Mouse (Mus musculus) limb, embryonic 11.5 days (tissue): ENCODE measurements around the gene Serp1. TPM values are rescaled to one million over a fixed set of nuclear protein-coding genes. Genes with fewer than 3 reads are reported as not detected.
A peak's percentile ranks its signal among the peaks of the same experiment; 100 is the strongest.

ENCODE experiments used
- ATAC-seq: fragments of 200-750 bp; cut with Nextera tagmentation; 2 replicates; pipeline ENCODE4 v1.8.0; 2017; ENCODE audit warnings: low read depth; ENCODE audit not compliant: insufficient number of reproducible peaks, low FRiP score, low TSS enrichment
- DNase-seq: peaks from one replicate; pipeline ENCODE4 v3.0.0-alpha.2; 2015; ENCODE audit warnings: low spot score
- H3K27ac ChIP-seq: fragments of 300-500 bp; sonication (generic); replicated peaks from 2 replicates; pipeline ENCODE4 v1.5.1; 2014; ENCODE audit warnings: low read depth, mild to moderate bottlenecking, low read length
- H3K27me3 ChIP-seq: fragments of 300-500 bp; sonication (generic); 2 replicates; pipeline ENCODE4 v1.6.1; 2014; ENCODE audit warnings: mild to moderate bottlenecking, low read length, mixed read lengths; ENCODE audit not compliant: control insufficient read depth, insufficient read depth
- H3K36me3 ChIP-seq: fragments of 300-500 bp; sonication (generic); 2 replicates; pipeline ENCODE4 v1.6.1; 2014; ENCODE audit warnings: mild to moderate bottlenecking, low read length, moderate library complexity, mixed read lengths; ENCODE audit not compliant: control insufficient read depth, insufficient read depth
- H3K4me1 ChIP-seq: fragments of 300-500 bp; sonication (generic); 2 replicates; pipeline ENCODE4 v1.6.1; 2014; ENCODE audit warnings: low read length, mixed read lengths; ENCODE audit not compliant: control insufficient read depth, insufficient read depth
- H3K4me2 ChIP-seq: fragments of 300-500 bp; sonication (generic); 2 replicates; pipeline ENCODE4 v1.6.1; 2014; ENCODE audit warnings: low read depth, mild to moderate bottlenecking, moderate library complexity; ENCODE audit not compliant: severe bottlenecking
- H3K4me3 ChIP-seq: fragments of 300-500 bp; sonication (generic); 2 replicates; pipeline ENCODE4 v1.5.1; 2014; ENCODE audit warnings: low read depth, low read length
- H3K9ac ChIP-seq: fragments of 300-500 bp; sonication (generic); 2 replicates; pipeline ENCODE4 v1.6.1; 2014; ENCODE audit warnings: mild to moderate bottlenecking, low read length
- H3K9me3 ChIP-seq: fragments of 300-500 bp; sonication (generic); 2 replicates; pipeline ENCODE4 v1.6.1; 2016; ENCODE audit warnings: low read length; ENCODE audit not compliant: control insufficient read depth
- whole genome bisulfite sequencing: fragments of 180-500 bp; shearing (Covaris S2); extraction: QIAGEN DNeasy Blood & Tissue Kit; methylation state at CpG from one replicate; pipeline ENCODE4 v1.1.7; 2014; 5-methylcytosine and 5-hydroxymethylcytosine counted together
- polyA plus RNA-seq: library from polyadenylated mRNA; unstranded; fragments of >200 nt; fragmentation: Nextera tagmentation; extraction: Ambion mirVana; gene quantifications from 2 replicates; pipeline ENCODE4 v1.2.1, GENCODE M21; 2014

Serp1 gene
- polyA plus RNA-seq, 1 experiment from 2014 or later: 165 TPM

GRCm38 (mm10) chr3:58525166-58525565, 526 bp downstream of the Serp1 start:
- Histone ChIP-seq H3K9me3 (no peaks in the 10 kb centered on the region), H3K27ac (peak overlapping the region; percentile 76), H3K27me3 (no peaks in the 10 kb centered on the region), H3K4me3 (peak overlapping the region; percentile 82), H3K9ac (peak overlapping the region; percentile 94), H3K36me3 (peaks cover 9% of the 10 kb centered on the region; the same call in 1 of the 2 replicates), H3K4me2 (peak overlapping the region; percentile 37), H3K4me1 (no peaks in the 10 kb centered on the region)
- no peak for DNase-seq
- ATAC-seq: peak; percentile 14
- WGBS: 0% methylated on average over 32 of the region's 40 CpGs

- Histone ChIP-seq H3K27ac (no peak overlapping the region), H3K4me2 (peak overlapping the region; percentile 37), H3K9me3 (no peaks in the 10 kb centered on the region), H3K27me3 (no peaks in the 10 kb centered on the region), H3K4me3 (peak overlapping the region; percentile 82), H3K4me1 (no peaks in the 10 kb centered on the region), H3K9ac (no peak overlapping the region), H3K36me3 (peaks cover 9% of the 10 kb centered on the region; the same call in 1 of the 2 replicates)
- WGBS: 76% methylated on average over 4 of the region's 4 CpGs
- no peak for ATAC-seq
- no peak for DNase-seq
These were observed 1.4 kb downstream of the Serp1 start for GRCm38 (mm10) chr3:58524246-58524645.

- WGBS: 97% methylated on average over 3 of the region's 3 CpGs
- H3K9me3 ChIP-seq: no peaks in the 10 kb centered on the region
- no peak overlapping the region for H3K9ac ChIP-seq
- no peak overlapping the region for H3K4me3 ChIP-seq
- peaks cover 9% of the 10 kb centered on the region; the same call in 1 of the 2 replicates for H3K36me3 ChIP-seq
- DNase-seq (no peak), ATAC-seq (no peak)
- H3K4me1 ChIP-seq: no peaks in the 10 kb centered on the region
- no peaks in the 10 kb centered on the region for H3K27me3 ChIP-seq
- H3K27ac ChIP-seq: no peak overlapping the region
- no peak overlapping the region for H3K4me2 ChIP-seq
These were observed 2.3 kb downstream of the Serp1 start for GRCm38 (mm10) chr3:58523386-58523785.

GRCm38 (mm10) chr3:58521361-58521760, 4.3 kb downstream of the Serp1 start:
- Histone ChIP-seq H3K9ac (no peak overlapping the region), H3K27ac (no peak overlapping the region), H3K9me3 (no peaks in the 10 kb centered on the region), H3K4me1 (no peaks in the 10 kb centered on the region), H3K27me3 (no peaks in the 10 kb centered on the region), H3K4me3 (no peak overlapping the region), H3K4me2 (no peak overlapping the region), H3K36me3 (peaks cover 9% of the 10 kb centered on the region; the same call in 1 of the 2 replicates)
- DNase-seq (no peak), ATAC-seq (no peak)
- 89% methylated on average over 2 of the region's 2 CpGs for WGBS

- H3K4me3 ChIP-seq: no peak overlapping the region
These were observed 5.4 kb downstream of the Serp1 start for GRCm38 (mm10) chr3:58520286-58520685.

GRCm38 (mm10) chr3:58519536-58519935, 6.2 kb downstream of the Serp1 start:
- WGBS: 78% methylated on average over 3 of the region's 3 CpGs

More at GRCm38 (mm10) chr3:58520286-58520685, 5.4 kb downstream of the Serp1 start:
- Histone ChIP-seq H3K4me2 (no peak overlapping the region), H3K9me3 (no peaks in the 10 kb centered on the region), H3K9ac (no peak overlapping the region), H3K27ac (no peak overlapping the region), H3K4me1 (no peaks in the 10 kb centered on the region), H3K27me3 (no peaks in the 10 kb centered on the region), H3K36me3 (peaks cover 9% of the 10 kb centered on the region; the same call in 1 of the 2 replicates)
- 84% methylated on average over 6 of the region's 6 CpGs for WGBS
- DNase-seq: no peak
- ATAC-seq: no peak

GRCm38 (mm10) chr3:58518962-58519361, 6.7 kb downstream of the Serp1 start:
- Histone ChIP-seq H3K9me3 (no peaks in the 10 kb centered on the region), H3K4me2 (no peak overlapping the region), H3K27ac (no peak overlapping the region), H3K36me3 (peaks cover 9% of the 10 kb centered on the region; the same call in 1 of the 2 replicates), H3K9ac (no peak overlapping the region), H3K27me3 (no peaks in the 10 kb centered on the region), H3K4me3 (no peak overlapping the region), H3K4me1 (no peaks in the 10 kb centered on the region)
- DNase-seq: no peak
- 90% methylated on average over 2 of the region's 2 CpGs for WGBS
- no peak for ATAC-seq

More at GRCm38 (mm10) chr3:58519536-58519935, 6.2 kb downstream of the Serp1 start:
- Histone ChIP-seq H3K4me1 (no peaks in the 10 kb centered on the region), H3K4me2 (no peak overlapping the region), H3K9ac (no peak overlapping the region), H3K4me3 (no peak overlapping the region), H3K36me3 (peaks cover 9% of the 10 kb centered on the region; the same call in 1 of the 2 replicates), H3K27ac (no peak overlapping the region), H3K27me3 (no peaks in the 10 kb centered on the region), H3K9me3 (no peaks in the 10 kb centered on the region)
- DNase-seq (no peak), ATAC-seq (no peak)

GRCm38 (mm10) chr3:58517800-58518199, 7.9 kb downstream of the Serp1 start:
- Histone ChIP-seq H3K9me3 (no peaks in the 10 kb centered on the region), H3K4me2 (no peak overlapping the region), H3K36me3 (0 out of 2 replicates have a peak, but pooled peaks cover 9% of the 10 kb centered on the region), H3K4me3 (no peak overlapping the region), H3K27me3 (no peaks in the 10 kb centered on the region), H3K27ac (no peak overlapping the region), H3K4me1 (no peaks in the 10 kb centered on the region), H3K9ac (no peak overlapping the region)
- DNase-seq (no peak), ATAC-seq (no peak)
- 89% methylated on average over 5 of the region's 5 CpGs for WGBS

GRCm38 (mm10) chr3:58517258-58517657, 8.4 kb downstream of the Serp1 start:
- DNase-seq (no peak), ATAC-seq (no peak)

More at GRCm38 (mm10) chr3:58517258-58517657, 8.4 kb downstream of the Serp1 start:
- Histone ChIP-seq H3K4me2 (no peak overlapping the region), H3K9ac (no peak overlapping the region), H3K27ac (no peak overlapping the region), H3K4me1 (no peaks in the 10 kb centered on the region), H3K27me3 (no peaks in the 10 kb centered on the region), H3K9me3 (no peaks in the 10 kb centered on the region), H3K36me3 (0 out of 2 replicates have a peak, but pooled peaks cover 9% of the 10 kb centered on the region), H3K4me3 (no peak overlapping the region)
- WGBS: 68% methylated on average over 5 of the region's 5 CpGs
